Mouse (Mus musculus): Measurements from ENCODE around the gene Htr2a.

DNA sequence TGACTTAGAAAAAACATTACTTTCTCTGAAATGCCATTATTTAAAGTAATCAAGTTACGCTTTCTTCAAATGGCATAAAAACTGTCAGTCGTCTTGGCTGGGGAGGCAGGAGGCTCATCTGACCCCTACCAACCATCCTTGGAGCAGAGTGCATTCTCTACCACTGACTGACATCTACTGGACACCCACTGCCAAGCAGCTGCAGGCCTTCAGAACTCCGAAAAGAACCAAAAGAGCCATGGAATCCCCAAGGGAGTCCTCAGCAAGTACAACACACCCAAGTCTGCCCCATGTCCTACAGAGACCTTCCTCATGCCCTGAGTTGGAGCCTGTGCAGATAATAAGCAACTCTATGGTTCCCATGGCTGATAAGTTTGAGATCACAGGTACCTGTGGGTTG lies 82.9 kb downstream of the Htr2a start:
- TF ChIP-seq CTCF (IDR thresholded peaks at IDR 0.05; ENCODE audit: borderline replicate concordance, control insufficient read depth, extremely low read depth, insufficient read depth, low read length, poor library complexity) (no peak), POLR2A (IDR thresholded peaks at IDR 0.05; ENCODE audit: control insufficient read depth, extremely low read depth, insufficient read depth, low read length, poor library complexity) (no peak)

All from thymus, adult 2 months (tissue).